Mouse (Mus musculus) MN1 (cell line): ENCODE data around the gene M6pr.

ENCODE experiments used
- DNase-seq: peaks from one replicate; pipeline ENCODE4 v3.0.0-alpha.2; 2016; ENCODE audit warnings: low spot score

M6pr gene

DNA sequence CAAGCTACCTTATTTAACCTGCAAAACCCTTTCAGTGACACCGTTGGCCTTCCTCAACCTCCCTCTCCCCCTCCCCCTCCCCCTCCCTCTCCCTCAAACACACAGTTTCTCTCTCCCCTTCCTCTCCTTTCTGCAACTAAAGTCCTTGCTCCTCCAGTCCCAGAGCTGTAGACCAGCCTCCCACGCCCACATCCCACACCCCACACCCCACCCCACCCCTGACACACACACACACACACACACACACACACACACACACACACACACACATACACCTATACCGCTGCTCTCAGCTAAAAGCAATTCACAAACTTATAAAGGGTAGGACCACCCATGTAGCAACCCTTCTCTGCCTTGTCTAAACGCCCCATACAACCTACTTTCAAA, 10.3 kb upstream of the M6pr start:
- no peak for DNase-seq

DNA sequence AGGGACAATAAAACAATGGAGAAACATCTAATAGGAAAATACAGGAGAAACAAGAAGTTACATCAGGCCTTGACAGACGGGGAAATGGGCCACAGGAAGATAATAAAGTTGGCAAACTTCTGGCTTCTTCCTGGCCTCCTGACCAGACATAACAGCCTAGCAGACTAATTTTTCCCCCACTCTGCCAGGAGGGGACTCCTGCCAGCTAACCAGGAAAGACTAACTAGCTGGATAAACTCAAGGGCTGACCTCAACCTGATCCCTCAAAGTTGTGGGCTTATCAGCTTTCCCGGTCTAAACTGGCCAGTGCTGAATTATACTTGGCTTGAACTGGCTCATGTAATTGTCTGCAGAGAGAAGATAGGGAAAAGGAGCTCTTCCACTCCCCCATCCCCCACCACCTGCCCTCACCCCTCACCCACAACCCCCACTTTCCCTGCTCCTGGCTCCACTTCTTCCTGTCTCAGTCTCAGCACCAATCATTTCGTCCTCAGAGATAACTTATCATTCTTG, 8.8 kb upstream of the M6pr start:
- no peak for DNase-seq

DNA sequence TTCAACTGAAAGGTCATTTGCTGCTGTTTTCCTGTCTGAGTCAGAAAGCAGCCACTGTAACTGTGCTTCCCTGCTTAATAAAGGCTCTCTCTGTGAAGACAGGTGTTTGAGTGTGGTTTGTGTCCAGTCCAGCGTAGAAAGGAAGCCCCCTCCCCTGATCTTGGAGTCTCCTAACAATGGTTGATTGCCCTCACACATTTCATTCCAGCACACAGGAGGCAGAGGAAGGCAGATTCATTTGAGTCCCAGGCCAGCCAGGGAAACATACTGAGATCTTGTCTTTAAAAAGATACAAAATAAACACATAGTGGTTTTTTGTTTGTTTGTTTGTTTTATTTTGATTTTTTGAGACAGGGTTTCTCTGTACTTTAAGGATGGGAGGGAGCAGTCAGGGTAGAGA, 6.4 kb upstream of the M6pr start:
- DNase-seq = no peak

DNA sequence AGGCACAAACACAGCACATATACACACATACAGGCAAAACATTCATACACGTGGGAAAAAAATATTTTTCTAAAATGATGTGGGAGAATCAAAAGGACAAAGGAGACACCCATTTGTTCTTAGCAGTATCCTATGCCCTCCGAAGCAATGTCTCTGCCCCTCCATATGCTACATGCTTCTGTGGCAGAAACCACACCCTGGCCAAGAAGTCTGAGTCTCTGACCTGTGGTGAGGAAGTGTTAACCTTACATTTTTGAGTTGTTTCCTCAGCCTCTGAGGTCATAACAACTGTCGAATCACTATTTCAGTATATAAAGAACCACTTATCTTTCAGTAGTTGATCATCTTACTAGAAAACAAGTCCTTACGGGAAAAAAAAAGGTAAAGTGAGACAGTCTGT, 5.9 kb upstream of the M6pr start:
- DNase-seq = no peak

DNA sequence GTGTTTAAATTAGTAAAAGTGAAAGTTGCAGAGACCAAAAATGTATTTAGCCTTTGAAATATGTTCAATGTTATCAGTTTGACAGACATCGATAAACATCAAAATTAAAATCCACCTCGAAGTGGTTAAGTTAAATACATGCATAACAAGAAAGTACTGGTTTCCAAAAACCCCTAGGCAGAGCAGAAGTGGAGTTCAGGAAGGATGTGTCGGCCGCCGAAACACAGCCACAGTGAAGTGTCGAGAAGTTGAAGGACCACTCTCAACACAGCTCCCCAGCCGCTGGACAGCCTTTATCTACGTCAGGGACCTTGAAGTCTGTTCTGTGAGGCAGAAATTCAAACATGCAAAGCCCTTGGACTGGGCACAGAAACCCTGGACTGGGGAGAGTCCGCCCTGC, 5.0 kb upstream of the M6pr start:
- no peak for DNase-seq

DNA sequence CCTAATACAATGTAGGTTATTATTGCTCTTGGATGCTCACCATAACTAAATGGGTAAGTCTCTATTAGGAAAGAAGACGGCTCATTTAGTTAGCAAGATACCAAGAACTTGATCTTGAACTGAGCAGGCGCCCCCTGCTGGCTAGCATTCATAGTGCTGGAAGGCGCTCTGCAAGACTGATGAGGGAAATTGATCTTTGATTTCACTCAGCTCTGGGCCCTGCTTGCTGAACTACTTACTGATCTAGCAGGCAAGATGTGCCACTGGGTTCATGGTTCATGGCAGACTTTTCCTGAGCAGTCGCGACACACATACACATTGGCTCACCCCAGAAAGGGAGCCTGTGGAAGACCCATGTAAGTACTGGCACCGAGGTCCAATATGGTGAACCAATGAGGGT, 4.2 kb upstream of the M6pr start:
- peak; percentile 64 for DNase-seq

DNA sequence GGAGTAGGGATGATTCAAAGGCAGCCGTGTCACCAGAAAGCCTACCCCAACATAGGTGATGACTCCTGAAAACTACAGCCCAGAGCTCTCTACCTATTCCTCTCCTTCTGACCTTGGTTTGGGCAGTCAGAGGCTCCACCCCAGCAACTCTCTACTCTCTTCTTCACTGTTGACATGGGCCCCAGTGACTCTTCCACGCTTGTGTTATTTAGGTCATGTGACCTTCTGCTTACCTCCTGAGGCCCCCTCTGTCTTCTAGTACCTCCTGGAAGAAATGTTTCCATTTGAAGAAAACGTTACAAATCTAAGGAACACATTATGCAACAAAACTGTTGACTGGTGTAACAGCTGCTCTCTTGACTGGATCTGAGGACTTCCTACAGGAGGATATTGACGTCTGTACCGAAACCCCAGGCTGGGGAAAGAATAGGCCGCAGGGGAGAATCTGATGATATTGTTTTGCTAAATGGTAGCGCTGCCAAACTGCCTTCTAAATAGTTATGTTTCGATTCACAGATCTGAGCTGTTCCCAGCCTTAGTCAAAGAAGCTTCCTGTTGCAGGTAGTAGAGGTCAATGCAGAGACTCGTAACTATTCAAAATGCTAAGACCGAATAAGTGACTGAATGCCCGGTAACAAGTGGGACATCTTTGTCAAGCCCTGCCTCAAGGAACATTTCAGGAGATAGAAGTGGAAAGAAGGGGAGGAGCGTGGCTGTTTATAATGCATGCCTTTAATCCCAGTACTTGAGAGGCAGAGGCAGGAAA, 3.5 kb upstream of the M6pr start:
- no peak for DNase-seq

DNA sequence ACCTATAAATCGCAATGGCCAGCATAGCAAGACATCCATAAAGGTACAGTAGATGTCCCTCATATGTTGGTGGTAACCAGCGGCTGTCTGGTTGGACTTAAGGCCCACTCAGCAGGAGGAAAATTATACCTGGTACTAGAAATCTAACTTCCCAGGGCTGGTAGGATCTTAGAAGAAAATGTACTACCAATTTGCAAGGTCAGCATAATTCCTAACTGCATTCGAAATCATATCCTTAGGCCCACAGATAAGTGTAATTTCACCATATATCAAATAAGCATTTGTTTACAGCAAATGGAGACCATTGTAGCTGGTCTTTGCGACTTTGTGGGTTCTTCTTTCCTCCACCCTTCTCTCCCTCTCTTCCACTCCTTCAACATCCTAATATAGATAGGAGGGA, 1.8 kb upstream of the M6pr start:
- no peak for DNase-seq

DNA sequence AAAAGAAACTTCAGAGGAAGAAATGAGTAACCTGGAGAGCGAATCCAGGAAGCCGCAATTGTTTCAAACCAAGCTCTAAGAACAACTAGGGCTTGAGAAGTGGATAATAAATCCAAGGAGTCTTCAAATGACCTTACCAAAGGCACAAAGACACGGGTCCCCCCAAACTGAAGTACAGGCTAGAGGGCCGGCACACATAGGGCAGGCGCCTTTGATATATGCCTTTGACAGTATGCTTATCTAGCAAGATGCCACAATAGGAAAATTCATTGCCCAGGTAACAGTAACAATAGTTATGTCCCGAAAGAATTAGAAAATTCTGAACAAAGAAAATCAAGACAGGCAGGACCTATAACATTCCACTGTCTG, 400 bp upstream of the M6pr start:
- DNase-seq = no peak

DNA sequence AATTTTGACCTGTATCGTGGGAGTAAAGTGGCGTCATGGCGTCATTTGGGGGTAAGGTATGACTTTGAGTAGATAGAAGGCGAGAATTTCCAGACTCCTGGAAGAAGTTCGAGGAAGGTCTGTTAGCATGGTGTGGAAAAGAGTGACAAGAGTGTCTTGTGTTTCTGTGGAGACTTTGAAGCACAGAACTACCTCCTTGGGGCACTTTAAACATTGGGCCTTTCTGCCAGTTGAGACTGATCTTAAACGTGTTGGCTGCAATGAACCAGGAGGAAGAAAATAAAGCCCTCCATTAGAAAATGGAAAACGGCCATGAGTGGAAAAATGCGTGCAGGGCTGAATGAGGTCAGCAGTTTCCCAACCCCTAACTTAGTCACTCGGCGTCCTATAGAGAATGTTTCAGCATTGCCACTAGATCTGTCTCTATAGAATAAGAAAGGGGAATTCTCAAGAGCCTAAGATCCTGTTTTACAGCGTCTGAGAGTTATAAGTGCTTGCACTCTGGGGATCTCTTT, 983 bp downstream of the M6pr start:
- no peak for DNase-seq

DNA sequence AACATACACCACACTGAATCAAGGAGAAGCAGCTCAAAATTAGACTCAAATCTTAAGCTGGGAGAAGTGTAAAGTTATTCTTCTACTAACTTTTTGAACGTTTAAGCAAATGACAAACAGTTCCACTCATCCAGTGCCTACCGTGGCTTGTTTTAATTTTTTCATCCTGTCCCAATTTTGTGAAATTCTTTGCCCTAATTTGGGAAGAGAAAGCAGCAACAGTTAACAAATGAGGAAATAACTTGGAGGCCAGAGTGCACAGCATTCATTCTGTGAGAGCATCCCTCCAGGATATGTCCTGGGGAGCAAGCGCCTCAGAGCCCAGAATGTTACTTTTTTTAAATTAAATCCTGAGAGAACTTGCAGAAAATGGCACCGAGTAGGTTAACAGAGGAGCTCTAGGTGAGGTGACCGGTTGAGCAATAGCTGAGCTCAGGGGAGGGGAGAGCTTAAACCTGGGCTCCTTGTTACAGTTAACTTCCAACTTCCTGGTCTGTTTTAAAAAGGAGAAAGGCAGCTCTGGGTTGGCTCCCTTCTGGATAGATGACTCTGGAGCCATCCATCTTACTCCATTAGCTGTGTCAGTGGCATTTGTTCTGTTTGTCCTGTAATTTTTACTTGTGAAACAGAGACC, 1.8 kb downstream of the M6pr start:
- DNase-seq = no peak

DNA sequence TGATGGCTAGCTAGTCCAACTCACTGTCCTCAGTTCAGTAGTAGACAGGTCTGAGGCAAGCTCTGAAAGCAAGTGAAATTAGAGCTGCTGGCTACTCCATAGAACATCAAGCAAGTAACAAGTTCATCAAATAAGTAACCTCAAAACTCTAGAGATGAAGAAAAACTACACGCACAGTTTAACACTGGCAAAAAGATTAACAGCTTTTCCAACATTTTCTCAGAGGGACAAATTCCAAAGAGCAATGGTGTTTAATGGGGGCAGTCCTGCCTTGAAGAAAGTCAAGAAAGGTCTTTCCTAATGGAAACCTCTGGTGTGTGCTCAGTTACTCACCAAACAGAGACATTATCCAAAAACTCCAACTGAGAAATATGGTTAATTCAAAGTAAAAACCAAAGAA, 10.2 kb downstream of the M6pr start:
- no peak for DNase-seq

DNA sequence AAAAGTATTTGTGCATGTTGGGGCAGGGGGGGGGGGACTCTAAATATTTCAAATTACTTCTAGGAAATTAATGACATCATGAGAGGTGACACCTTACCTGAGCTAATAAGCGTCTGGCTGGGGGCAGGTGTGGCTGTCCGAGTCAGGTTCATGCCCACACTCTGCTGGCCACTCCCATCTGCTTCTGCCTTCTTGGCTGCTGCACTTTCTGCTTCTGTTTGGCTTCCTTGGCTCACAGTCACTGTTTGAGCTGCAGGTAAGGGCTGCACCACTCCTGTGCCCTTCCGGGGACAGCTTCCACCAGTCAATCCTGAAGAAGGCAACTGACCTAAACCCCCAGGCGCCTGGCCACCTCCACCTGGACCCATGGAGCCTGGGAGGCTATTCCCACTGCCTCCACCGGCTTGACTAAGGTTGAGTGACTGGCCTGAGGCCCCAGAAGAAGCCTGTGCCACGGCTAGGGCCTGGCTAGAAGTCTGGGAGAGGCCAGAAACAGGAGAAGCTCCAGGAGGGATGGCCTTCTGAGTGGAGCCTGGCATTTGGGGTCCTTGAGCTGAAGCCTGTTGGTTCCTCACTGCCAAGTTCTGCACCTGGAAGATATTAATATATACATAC, 16.9 kb downstream of the M6pr start:
- no peak for DNase-seq

DNA sequence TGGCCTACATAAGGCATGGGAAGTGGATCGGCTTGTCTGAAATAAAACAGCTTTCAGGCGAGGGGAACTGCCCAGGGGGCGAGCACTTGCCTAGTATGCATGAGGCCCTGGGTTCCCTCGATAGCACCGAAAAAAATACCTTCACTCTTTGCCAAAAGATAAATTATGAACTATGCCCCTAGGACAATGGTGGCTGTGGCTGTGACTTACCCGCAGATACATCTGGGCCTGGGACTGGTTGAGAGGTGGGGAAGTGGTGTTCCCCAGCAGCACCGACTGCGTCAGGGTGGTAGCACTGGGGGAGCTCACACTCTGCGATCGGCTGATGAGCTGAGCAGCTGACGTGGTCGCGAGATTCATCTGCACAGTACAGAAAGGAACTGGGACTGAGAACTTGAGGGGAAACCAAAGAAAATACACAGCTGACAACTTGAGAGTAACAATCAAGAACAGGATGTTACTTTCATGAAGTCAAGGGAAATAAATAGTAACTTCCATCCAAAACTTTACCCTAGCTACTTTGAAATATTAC, 24.6 kb downstream of the M6pr start:
- no peak for DNase-seq

DNA sequence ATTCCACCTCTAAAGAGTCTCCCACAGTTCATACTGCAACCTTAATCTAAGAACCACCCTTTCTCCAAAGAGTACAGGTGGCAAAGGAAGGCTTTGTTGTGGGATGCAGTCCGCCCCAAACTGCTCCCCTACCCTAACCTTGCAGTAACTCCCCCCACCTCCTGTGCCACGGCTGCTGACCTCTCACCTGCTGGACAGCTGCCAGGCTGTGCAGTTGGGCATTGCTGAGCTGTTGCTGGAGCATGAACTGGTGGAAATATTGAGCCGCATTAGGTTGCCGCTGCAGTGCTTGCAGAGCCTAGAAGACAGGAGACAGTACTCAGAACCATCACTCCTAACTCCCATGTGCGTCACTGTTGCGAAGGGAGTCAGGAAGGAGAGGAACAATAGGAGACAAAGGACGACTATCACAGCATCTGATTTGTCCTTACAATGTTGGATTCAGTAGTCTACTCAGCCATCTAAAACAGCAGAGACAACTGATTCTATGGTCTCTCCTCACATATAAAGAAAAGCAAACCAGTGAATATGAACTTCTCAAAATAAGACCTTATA, 26.3 kb downstream of the M6pr start:
- DNase-seq = no peak

DNA sequence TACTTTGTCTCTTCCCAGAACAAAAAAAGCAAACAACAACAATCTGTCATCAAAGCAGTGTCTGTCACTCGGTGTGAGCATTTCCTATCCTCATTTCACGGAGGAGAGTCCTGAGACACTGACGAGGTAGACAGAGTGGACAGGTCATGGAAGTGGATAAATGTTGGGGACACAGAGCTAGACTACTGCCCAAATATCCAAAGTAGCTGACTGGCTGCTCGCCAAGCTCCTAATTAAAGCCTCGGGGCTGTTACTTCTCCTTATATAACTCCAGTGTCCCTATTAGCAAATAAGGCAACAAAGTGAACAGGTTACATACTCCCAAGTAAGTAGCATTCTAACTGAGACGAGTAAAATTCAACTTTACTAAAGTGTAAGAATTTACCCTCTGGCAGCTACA, 29.0 kb downstream of the M6pr start:
- DNase-seq = no peak

DNA sequence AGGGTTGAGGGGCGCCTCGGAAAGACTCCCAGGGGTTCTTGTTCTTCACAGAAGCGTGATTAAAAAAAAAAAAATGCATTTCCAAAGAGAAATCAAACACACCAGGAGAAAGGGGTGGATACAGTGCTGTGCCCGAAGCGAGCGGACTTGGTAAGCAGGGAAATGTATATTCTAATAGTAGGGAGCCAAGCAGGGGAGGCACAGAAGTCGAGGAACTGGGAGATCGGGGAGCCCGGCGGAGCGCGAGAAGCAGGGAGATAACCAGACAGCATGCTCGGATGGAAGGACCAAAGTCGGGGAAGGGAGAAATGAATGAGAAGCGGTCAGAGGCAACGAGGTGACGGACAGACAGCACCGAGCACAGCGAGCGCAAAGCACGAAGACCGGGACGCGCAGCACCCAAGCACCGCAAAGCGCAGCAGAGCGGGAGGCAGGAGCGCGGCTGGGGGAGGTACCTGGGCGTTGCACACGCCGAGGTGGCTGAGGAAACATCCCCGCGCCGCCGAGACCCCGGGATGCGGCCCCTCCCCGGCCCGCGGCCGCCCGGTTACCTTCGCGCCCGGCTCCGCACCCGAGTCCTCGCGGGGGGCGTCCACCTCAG, 30.6 kb downstream of the M6pr start:
- peak; percentile 77 for DNase-seq

DNA sequence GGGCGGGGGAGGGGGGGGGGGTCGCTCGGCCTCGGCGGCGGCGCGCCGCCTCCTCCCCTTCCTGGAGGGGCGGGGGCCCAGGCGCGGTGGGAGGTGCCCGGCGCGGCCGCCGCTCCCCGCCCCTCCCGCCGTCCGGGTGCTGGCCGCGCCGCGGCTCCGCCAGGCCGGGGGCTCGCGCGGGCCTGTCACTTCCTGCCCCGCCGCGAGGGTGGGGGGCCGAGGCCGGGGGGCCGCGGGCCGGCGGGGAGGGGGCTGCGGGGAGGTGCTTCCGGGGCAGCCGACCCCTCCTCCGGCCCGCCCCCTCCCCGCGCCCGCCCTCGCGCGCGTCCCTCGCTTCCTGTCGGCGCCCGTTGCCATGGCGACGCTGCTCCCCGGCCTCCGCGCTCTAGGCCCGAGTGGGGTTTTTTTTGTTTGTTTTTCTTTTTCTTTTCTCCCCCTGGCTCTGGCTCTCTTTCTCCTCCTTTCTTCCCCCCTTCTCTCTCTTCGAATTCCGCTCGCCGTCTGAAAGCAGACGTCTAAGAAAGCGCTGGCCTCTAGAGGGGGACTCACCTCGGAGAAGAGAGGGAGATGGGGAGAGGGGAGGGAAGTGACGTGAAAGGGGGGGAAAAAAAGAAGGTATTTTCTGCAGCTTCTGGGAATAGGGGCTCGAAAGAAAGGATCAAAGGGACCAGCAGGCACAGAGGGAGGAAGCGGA, 31.3 kb downstream of the M6pr start:
- peak; percentile 88 for DNase-seq

DNA sequence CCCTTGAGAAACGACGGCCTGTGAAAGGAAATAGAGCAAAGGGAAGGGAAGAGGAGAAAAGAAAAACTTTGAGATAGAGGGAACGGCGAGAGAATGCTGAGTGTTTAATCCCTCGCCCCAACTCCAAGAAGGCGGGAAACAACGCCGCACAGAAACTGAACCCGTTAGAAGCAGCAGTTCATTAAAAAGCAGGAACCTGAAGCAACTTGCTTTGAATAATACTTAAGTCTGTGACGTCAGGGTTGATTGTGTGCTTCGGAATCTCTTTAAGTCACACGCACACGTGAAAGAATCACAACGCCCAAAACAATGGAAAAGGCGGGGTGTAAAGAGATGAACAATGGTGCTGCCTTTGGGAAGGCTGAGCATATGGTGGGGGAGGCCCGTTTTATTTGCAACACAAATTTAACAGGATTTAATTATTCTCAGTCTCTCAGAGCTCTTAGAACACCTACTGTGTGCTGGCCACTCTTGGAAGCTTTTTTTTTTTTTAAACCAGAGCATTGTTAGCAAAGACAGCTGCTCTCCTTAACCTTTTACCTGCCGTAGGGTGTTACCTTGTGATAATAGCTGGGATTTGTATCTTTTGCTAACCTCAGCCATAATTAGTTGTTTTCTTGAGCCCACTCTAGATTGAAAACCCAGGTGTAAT, 32.0 kb downstream of the M6pr start, which contains the start of gene Phc1:
Gene Phc1, minus strand, starts transcription at position 213 of the 652 bp plus-strand sequence.
- DNase-seq = peak; percentile 70

DNA sequence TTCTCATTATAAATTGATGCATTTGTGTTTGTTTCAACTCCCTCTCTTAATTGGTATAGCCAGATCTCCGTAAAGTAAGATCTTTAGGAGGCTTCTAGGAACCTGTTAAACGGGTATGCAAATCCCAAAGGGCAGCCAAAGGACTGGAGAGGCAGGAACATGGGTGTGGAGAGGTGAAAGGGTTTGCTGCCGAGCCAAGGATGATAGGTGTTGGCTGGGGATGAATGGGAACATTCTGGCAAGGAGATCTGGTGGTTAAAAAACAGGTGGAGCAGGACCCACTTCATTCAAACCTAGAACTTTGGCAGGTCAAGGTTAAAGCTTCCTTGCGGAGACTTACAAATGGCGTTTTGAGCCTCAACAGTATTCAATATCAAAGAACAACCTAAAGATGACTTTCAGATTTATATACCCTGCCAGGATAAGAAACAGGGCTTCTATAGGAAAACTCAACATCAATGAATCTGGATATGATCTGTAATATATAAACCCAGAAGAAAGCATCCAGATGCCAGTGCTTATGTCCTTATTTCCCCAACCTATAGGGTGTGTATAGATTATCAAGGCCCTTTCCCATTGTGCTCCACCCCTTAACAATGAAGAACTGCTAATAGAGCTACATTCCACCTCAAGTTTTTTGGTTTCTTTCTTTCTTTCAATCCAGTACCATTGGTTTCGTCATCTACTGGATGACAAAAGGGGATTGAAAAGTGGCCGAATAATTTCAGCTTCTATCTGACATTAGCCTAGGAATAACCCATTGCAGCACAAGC, 32.7 kb downstream of the M6pr start:
- DNase-seq = no peak
